Mouse (Mus musculus): Measurements from ENCODE around the gene Cdh4. TPM values are rescaled to one million over a fixed set of nuclear protein-coding genes. Genes with fewer than 3 reads are reported as not detected.

The Cdh4 gene
- polyA plus RNA-seq, 1 experiment from 2014 or later: 23.0 TPM

GRCm38 (mm10) chr2:179555928-179556327, 113.7 kb downstream of the Cdh4 start:
- no peak overlapping the region for H3K27ac ChIP-seq (ENCODE audit: low read length)
- no peaks in the 10 kb centered on the region for H3K27me3 ChIP-seq (ENCODE audit: insufficient read depth, low read length)
- no peak for ATAC-seq (ENCODE audit: low FRiP score, low TSS enrichment)
- WGBS: 75% methylated on average over 4 of the region's 4 CpGs
- H3K36me3 ChIP-seq (ENCODE audit: insufficient read depth, low read length): no peaks in the 10 kb centered on the region
- H3K4me3 ChIP-seq (ENCODE audit: low read length): no peak overlapping the region
- no peaks in the 10 kb centered on the region for H3K4me1 ChIP-seq (ENCODE audit: insufficient read depth, low read length)
- no peaks in the 10 kb centered on the region for H3K9me3 ChIP-seq (ENCODE audit: low read length)
- no peak overlapping the region for H3K4me2 ChIP-seq (replicated peaks; ENCODE audit: low read depth, low read length)
- no peak overlapping the region for H3K9ac ChIP-seq (replicated peaks; ENCODE audit: low read length)

- Histone ChIP-seq H3K4me1 (ENCODE audit: insufficient read depth, low read length) (0 out of 2 replicates have a peak, but pooled peaks cover 3% of the 10 kb centered on the region), H3K4me2 (replicated peaks; ENCODE audit: low read depth, low read length) (no peak overlapping the region), H3K9ac (replicated peaks; ENCODE audit: low read length) (no peak overlapping the region), H3K27me3 (ENCODE audit: insufficient read depth, low read length) (no peaks in the 10 kb centered on the region), H3K27ac (ENCODE audit: low read length) (no peak overlapping the region), H3K36me3 (ENCODE audit: insufficient read depth, low read length) (no peaks in the 10 kb centered on the region), H3K4me3 (ENCODE audit: low read length) (no peak overlapping the region), H3K9me3 (ENCODE audit: low read length) (no peaks in the 10 kb centered on the region)
- WGBS: 84% methylated on average over 2 of the region's 2 CpGs
- ATAC-seq (ENCODE audit: low FRiP score, low TSS enrichment): no peak
Observed at GRCm38 (mm10) chr2:179562350-179562749, 120.1 kb downstream of the Cdh4 start.

- H3K4me2 ChIP-seq (replicated peaks; ENCODE audit: low read depth, low read length): no peak overlapping the region
- no peak overlapping the region for H3K4me3 ChIP-seq (ENCODE audit: low read length)
- WGBS: 4% methylated on average over 12 of the region's 12 CpGs
- 0 out of 2 replicates have a peak overlapping the region, but pooled peaks have one; percentile 11 for H3K9ac ChIP-seq (replicated peaks; ENCODE audit: low read length)
- H3K4me1 ChIP-seq (ENCODE audit: insufficient read depth, low read length): peaks cover 11% of the 10 kb centered on the region; the same call in 1 of the 2 replicates
- H3K36me3 ChIP-seq (ENCODE audit: insufficient read depth, low read length): no peaks in the 10 kb centered on the region
- ATAC-seq (ENCODE audit: low FRiP score, low TSS enrichment): no peak
- no peak overlapping the region for H3K27ac ChIP-seq (ENCODE audit: low read length)
- no peaks in the 10 kb centered on the region for H3K27me3 ChIP-seq (ENCODE audit: insufficient read depth, low read length)
- H3K9me3 ChIP-seq (ENCODE audit: low read length): no peaks in the 10 kb centered on the region
Observed at GRCm38 (mm10) chr2:179565611-179566010, 123.4 kb downstream of the Cdh4 start.

GRCm38 (mm10) chr2:179567886-179568285, 125.7 kb downstream of the Cdh4 start:
- no peaks in the 10 kb centered on the region for H3K27me3 ChIP-seq (ENCODE audit: insufficient read depth, low read length)
- H3K9me3 ChIP-seq (ENCODE audit: low read length): no peaks in the 10 kb centered on the region
- H3K4me1 ChIP-seq (ENCODE audit: insufficient read depth, low read length): peaks cover 11% of the 10 kb centered on the region
- no peak for ATAC-seq (ENCODE audit: low FRiP score, low TSS enrichment)
- no peak overlapping the region for H3K4me2 ChIP-seq (replicated peaks; ENCODE audit: low read depth, low read length)
- no peak overlapping the region for H3K9ac ChIP-seq (replicated peaks; ENCODE audit: low read length)
- no peak overlapping the region for H3K4me3 ChIP-seq (ENCODE audit: low read length)
- no peaks in the 10 kb centered on the region for H3K36me3 ChIP-seq (ENCODE audit: insufficient read depth, low read length)
- WGBS: 90% methylated on average over 8 of the region's 8 CpGs
- no peak overlapping the region for H3K27ac ChIP-seq (ENCODE audit: low read length)

DNA sequence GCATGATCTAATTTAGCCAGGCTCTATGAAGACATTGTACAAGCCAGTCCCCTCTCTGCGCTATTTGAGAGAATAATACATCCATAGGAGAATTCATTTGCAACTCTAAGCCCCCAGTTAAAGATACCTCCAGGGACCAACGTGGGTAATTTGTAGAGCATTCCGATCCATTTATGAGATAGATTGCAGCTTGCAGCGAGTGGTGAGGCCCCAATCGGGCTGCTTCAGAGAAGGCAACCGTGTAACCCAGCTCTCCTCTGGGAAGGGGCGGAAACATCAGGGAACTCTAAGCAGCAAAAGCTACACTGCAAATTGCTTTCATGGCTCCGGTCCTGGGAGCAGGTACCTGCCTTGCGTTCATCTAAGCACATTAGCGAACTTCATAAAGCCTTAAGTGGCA, 126.9 kb downstream of the Cdh4 start:
- Histone ChIP-seq H3K27ac (ENCODE audit: low read length) (no peak overlapping the region), H3K4me3 (ENCODE audit: low read length) (no peak overlapping the region), H3K9ac (replicated peaks; ENCODE audit: low read length) (no peak overlapping the region), H3K4me1 (ENCODE audit: insufficient read depth, low read length) (peaks cover 11% of the 10 kb centered on the region), H3K27me3 (ENCODE audit: insufficient read depth, low read length) (no peaks in the 10 kb centered on the region), H3K4me2 (replicated peaks; ENCODE audit: low read depth, low read length) (no peak overlapping the region), H3K36me3 (ENCODE audit: insufficient read depth, low read length) (no peaks in the 10 kb centered on the region), H3K9me3 (ENCODE audit: low read length) (no peaks in the 10 kb centered on the region)
- no peak for ATAC-seq (ENCODE audit: low FRiP score, low TSS enrichment)
- WGBS: 33% methylated on average over 10 of the region's 10 CpGs

DNA sequence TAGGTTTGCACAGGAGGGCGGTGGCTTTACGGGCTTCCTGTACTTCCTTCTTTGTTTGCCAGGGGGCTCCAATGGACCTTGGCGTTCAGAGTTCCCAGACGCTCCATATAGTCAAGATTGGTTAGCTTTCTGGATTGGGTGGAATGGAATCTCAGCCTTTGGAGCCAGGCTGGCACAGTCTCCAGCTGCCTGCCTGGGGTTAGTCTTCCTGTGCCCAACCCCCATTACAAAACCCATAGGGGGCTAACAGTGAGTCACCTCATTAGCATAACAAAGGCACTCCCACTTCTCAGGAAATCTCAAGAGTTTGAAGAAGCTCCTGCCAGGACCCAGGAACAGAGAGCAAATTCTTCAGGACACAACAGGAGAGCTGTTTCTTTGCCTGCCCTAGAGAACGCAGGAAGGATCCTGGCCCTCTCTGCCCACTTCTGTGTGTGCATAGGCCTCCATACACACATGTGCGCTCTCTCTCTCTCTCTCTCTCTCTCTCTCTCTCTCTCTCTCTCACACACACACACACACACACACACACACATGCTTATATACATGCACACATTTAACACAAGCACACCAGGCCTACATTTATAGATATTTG, 129.0 kb downstream of the Cdh4 start:
- Histone ChIP-seq H3K4me3 (ENCODE audit: low read length) (no peak overlapping the region), H3K9ac (replicated peaks; ENCODE audit: low read length) (no peak overlapping the region), H3K4me1 (ENCODE audit: insufficient read depth, low read length) (peaks cover 8% of the 10 kb centered on the region), H3K27ac (ENCODE audit: low read length) (no peak overlapping the region), H3K4me2 (replicated peaks; ENCODE audit: low read depth, low read length) (no peak overlapping the region), H3K27me3 (ENCODE audit: insufficient read depth, low read length) (no peaks in the 10 kb centered on the region), H3K9me3 (ENCODE audit: low read length) (no peaks in the 10 kb centered on the region), H3K36me3 (ENCODE audit: insufficient read depth, low read length) (no peaks in the 10 kb centered on the region)
- 50% methylated on average over 6 of the region's 6 CpGs for WGBS
- ATAC-seq (ENCODE audit: low FRiP score, low TSS enrichment): no peak

DNA sequence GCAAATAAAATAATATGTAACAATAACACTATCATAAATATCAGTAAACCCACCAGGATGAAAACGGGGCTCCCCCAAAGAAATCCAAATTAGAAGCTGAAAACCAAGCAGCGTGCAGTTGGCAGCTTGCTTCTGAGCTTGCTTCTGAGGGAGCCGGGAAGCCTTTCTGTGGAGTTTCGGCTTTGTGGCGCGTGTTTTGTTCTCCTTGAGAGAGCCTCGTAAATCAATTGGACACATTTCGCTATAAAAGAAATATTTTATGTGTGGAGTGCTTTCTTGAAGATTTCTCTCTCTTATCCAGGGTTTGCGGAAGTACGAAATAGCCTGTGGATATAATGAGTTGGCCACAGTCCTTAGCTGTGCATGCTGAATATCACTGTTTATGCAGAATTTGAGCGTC, 131.1 kb downstream of the Cdh4 start:
- Histone ChIP-seq H3K9ac (replicated peaks; ENCODE audit: low read length) (no peak overlapping the region), H3K4me2 (replicated peaks; ENCODE audit: low read depth, low read length) (no peak overlapping the region), H3K27ac (ENCODE audit: low read length) (no peak overlapping the region), H3K36me3 (ENCODE audit: insufficient read depth, low read length) (no peaks in the 10 kb centered on the region), H3K4me1 (ENCODE audit: insufficient read depth, low read length) (peaks cover 8% of the 10 kb centered on the region), H3K9me3 (ENCODE audit: low read length) (no peaks in the 10 kb centered on the region), H3K27me3 (ENCODE audit: insufficient read depth, low read length) (no peaks in the 10 kb centered on the region), H3K4me3 (ENCODE audit: low read length) (no peak overlapping the region)
- WGBS: 47% methylated on average over 11 of the region's 11 CpGs
- no peak for ATAC-seq (ENCODE audit: low FRiP score, low TSS enrichment)

DNA sequence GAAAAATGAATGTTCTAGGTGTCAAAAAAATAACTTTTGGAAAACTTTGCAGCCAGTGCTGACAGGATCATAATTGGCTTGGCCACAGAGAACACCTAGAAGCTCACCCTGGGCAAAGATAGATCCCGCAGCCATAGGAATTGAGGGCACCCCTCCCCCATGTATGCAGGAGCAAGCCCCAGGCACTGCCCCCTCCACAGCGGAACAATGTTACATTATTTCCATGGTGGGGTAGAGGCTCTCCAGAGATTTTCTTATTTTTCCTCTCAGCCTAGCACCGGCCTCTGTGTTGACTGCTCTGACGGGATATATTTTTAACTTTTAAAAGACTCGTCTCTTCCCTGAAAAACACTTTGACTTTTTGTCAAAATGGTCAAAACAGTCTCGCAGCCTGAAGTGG, 131.6 kb downstream of the Cdh4 start:
- H3K4me2 ChIP-seq (replicated peaks; ENCODE audit: low read depth, low read length): no peak overlapping the region
- H3K4me3 ChIP-seq (ENCODE audit: low read length): no peak overlapping the region
- no peaks in the 10 kb centered on the region for H3K9me3 ChIP-seq (ENCODE audit: low read length)
- H3K4me1 ChIP-seq (ENCODE audit: insufficient read depth, low read length): peaks cover 8% of the 10 kb centered on the region
- no peaks in the 10 kb centered on the region for H3K36me3 ChIP-seq (ENCODE audit: insufficient read depth, low read length)
- H3K27ac ChIP-seq (ENCODE audit: low read length): no peak overlapping the region
- WGBS: 63% methylated on average over 6 of the region's 6 CpGs
- no peak for ATAC-seq (ENCODE audit: low FRiP score, low TSS enrichment)
- no peak overlapping the region for H3K9ac ChIP-seq (replicated peaks; ENCODE audit: low read length)
- H3K27me3 ChIP-seq (ENCODE audit: insufficient read depth, low read length): no peaks in the 10 kb centered on the region

DNA sequence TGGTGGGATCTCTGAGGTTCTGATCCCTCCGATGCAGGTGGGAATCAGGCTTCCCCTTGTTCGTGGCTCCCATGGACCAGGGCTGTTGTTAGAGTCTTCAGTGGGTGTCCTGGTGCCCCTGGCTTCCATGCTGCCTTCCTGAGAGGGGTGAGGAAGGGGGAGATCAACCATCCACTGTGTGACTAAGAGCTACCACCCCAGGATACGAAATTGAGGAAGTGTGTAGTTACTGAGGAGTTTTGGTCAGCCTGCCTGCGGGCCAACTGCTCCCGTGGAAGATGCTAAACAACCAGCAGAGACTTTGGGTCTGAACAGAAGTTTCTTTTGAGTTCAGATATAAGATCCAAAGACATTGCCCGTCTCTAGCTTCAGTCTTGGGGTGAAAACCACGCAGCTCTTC, 133.4 kb downstream of the Cdh4 start:
- no peaks in the 10 kb centered on the region; the same call in 1 of the 2 replicates for H3K4me1 ChIP-seq (ENCODE audit: insufficient read depth, low read length)
- H3K4me3 ChIP-seq (ENCODE audit: low read length): no peak overlapping the region
- no peaks in the 10 kb centered on the region for H3K9me3 ChIP-seq (ENCODE audit: low read length)
- no peaks in the 10 kb centered on the region for H3K27me3 ChIP-seq (ENCODE audit: insufficient read depth, low read length)
- 90% methylated on average over 7 of the region's 7 CpGs for WGBS
- no peaks in the 10 kb centered on the region for H3K36me3 ChIP-seq (ENCODE audit: insufficient read depth, low read length)
- H3K4me2 ChIP-seq (replicated peaks; ENCODE audit: low read depth, low read length): no peak overlapping the region
- ATAC-seq (ENCODE audit: low FRiP score, low TSS enrichment): no peak
- H3K9ac ChIP-seq (replicated peaks; ENCODE audit: low read length): no peak overlapping the region
- no peak overlapping the region for H3K27ac ChIP-seq (ENCODE audit: low read length)

- WGBS: 75% methylated on average over 1 of the region's 1 CpGs
- Histone ChIP-seq H3K9ac (replicated peaks; ENCODE audit: low read length) (no peak overlapping the region), H3K4me1 (ENCODE audit: insufficient read depth, low read length) (no peaks in the 10 kb centered on the region; the same call in 1 of the 2 replicates), H3K36me3 (ENCODE audit: insufficient read depth, low read length) (no peaks in the 10 kb centered on the region), H3K4me2 (replicated peaks; ENCODE audit: low read depth, low read length) (no peak overlapping the region), H3K9me3 (ENCODE audit: low read length) (no peaks in the 10 kb centered on the region), H3K4me3 (ENCODE audit: low read length) (no peak overlapping the region), H3K27me3 (ENCODE audit: insufficient read depth, low read length) (no peaks in the 10 kb centered on the region), H3K27ac (ENCODE audit: low read length) (no peak overlapping the region)
- no peak for ATAC-seq (ENCODE audit: low FRiP score, low TSS enrichment)
Observed at GRCm38 (mm10) chr2:179576221-179576620, 134.0 kb downstream of the Cdh4 start.

All from kidney, embryonic 16.5 days (tissue).